Mouse (Mus musculus): ENCODE measurements around the gene Plxdc1. TPM values are rescaled to one million over a fixed set of nuclear protein-coding genes. Genes with fewer than 3 reads are reported as not detected.

Gene Plxdc1
- polyA plus RNA-seq, 1 experiment: 3.3 TPM

GRCm38 (mm10) chr11:98011716-98012115 lies 25.5 kb upstream of the Plxdc1 start:
- Histone ChIP-seq H3K27me3 (ENCODE audit: control insufficient read depth, insufficient read depth, low read length, poor library complexity, severe bottlenecking) (no peaks in the 10 kb centered on the region), H3K9me3 (replicated peaks; ENCODE audit: control insufficient read depth, insufficient read depth, low read length, poor library complexity, severe bottlenecking) (no peaks in the 10 kb centered on the region), H3K4me3 (ENCODE audit: low read depth, low read length) (no peak overlapping the region), H3K9ac (ENCODE audit: low read depth, poor library complexity, severe bottlenecking) (peak overlapping the region; percentile 20; the same call in 1 of the 2 replicates), H3K4me1 (ENCODE audit: control insufficient read depth, insufficient read depth, low read length) (no peaks in the 10 kb centered on the region), H3K27ac (ENCODE audit: insufficient read depth, low read length) (no peak overlapping the region), H3K36me3 (ENCODE audit: control insufficient read depth, insufficient read depth, low read length, poor library complexity, severe bottlenecking) (no peaks in the 10 kb centered on the region)
- TF ChIP-seq EP300 (IDR thresholded peaks at IDR 0.05; ENCODE audit: insufficient read depth, low read depth, low read length) (no peak), POLR2A (IDR thresholded peaks at IDR 0.05; ENCODE audit: insufficient read depth, low read length) (no peak), CTCF (IDR thresholded peaks at IDR 0.05; ENCODE audit: low read depth, low read length) (no peak)

DNA sequence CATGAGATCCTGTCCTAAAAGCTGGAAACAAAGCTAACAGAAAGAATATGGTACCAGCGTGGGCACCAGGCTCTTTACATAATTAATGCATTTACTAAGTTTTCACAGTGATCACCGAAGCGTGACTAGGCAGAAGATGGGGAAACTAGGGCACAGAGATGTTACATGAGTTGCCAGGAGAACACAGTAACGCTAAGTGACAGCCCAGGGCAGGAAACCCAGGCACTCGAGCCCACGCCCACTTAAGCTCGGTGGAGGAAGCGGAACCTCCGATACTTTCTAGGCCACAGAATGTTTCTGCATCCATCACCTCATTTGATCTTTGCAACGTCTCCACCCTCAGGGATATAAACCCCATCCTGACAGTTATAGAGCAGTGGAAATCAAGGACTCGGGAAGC lies 21.8 kb upstream of the Plxdc1 start:
- H3K4me1 ChIP-seq (ENCODE audit: control insufficient read depth, insufficient read depth, low read length): peaks cover 3% of the 10 kb centered on the region
- TF ChIP-seq CTCF (IDR thresholded peaks at IDR 0.05; ENCODE audit: low read depth, low read length): no peak
- TF ChIP-seq POLR2A (IDR thresholded peaks at IDR 0.05; ENCODE audit: insufficient read depth, low read length): no peak
- TF ChIP-seq EP300 (IDR thresholded peaks at IDR 0.05; ENCODE audit: insufficient read depth, low read depth, low read length): no peak
- H3K36me3 ChIP-seq (ENCODE audit: control insufficient read depth, insufficient read depth, low read length, poor library complexity, severe bottlenecking): no peaks in the 10 kb centered on the region
- H3K27ac ChIP-seq (ENCODE audit: insufficient read depth, low read length): no peak overlapping the region
- no peaks in the 10 kb centered on the region for H3K27me3 ChIP-seq (ENCODE audit: control insufficient read depth, insufficient read depth, low read length, poor library complexity, severe bottlenecking)
- no peak overlapping the region for H3K4me3 ChIP-seq (ENCODE audit: low read depth, low read length)
- H3K9me3 ChIP-seq (replicated peaks; ENCODE audit: control insufficient read depth, insufficient read depth, low read length, poor library complexity, severe bottlenecking): no peaks in the 10 kb centered on the region
- no peak overlapping the region for H3K9ac ChIP-seq (ENCODE audit: low read depth, poor library complexity, severe bottlenecking)

DNA sequence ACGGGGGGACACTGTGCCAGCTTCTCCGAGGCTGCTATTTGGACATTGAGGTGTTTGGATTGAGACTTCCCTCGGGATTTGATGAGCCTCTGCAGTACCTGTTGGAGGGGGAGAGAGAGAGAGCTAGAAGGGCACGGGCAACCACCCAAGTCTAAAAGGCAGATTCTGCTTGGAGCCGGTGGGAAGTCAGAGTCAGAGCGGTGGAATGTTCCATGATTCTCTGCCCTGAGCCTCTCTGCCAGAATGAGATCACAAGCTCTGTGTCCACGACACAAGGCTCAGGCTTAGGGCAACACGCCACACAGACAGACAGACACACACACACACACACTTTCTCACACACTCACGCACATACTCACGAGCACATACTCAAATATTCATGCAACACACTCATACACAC lies 19.4 kb upstream of the Plxdc1 start:
- TF ChIP-seq CTCF (IDR thresholded peaks at IDR 0.05; ENCODE audit: low read depth, low read length) (no peak), EP300 (IDR thresholded peaks at IDR 0.05; ENCODE audit: insufficient read depth, low read depth, low read length) (no peak), POLR2A (IDR thresholded peaks at IDR 0.05; ENCODE audit: insufficient read depth, low read length) (no peak)
- H3K4me1 ChIP-seq (ENCODE audit: control insufficient read depth, insufficient read depth, low read length): peaks cover 3% of the 10 kb centered on the region
- H3K4me3 ChIP-seq (ENCODE audit: low read depth, low read length): no peak overlapping the region
- no peaks in the 10 kb centered on the region for H3K36me3 ChIP-seq (ENCODE audit: control insufficient read depth, insufficient read depth, low read length, poor library complexity, severe bottlenecking)
- H3K9me3 ChIP-seq (replicated peaks; ENCODE audit: control insufficient read depth, insufficient read depth, low read length, poor library complexity, severe bottlenecking): no peaks in the 10 kb centered on the region
- H3K9ac ChIP-seq (ENCODE audit: low read depth, poor library complexity, severe bottlenecking): no peak overlapping the region
- H3K27ac ChIP-seq (ENCODE audit: insufficient read depth, low read length): no peak overlapping the region
- H3K27me3 ChIP-seq (ENCODE audit: control insufficient read depth, insufficient read depth, low read length, poor library complexity, severe bottlenecking): no peaks in the 10 kb centered on the region

DNA sequence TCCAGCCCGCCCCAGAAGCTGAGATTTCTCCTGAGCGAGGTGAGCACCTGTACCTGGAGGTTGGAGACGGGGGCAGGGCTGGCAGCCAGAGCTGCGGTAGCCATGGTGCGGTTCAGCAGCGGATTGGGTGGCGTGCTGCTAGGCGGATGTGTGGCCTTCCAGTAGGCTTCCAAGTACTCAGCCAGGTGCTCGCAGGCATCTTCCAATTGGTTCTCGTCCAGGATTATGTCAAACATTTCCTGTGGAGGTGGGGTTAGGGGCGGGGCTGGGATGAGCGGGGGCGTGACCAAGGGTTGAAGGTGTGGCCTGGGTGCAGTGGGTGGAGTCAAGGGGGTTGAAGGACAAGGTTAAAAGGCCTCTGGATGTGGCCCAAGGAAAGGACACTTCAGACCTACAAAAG lies 18.8 kb upstream of the Plxdc1 start:
- H3K27me3 ChIP-seq (ENCODE audit: control insufficient read depth, insufficient read depth, low read length, poor library complexity, severe bottlenecking): no peaks in the 10 kb centered on the region
- no peaks in the 10 kb centered on the region for H3K36me3 ChIP-seq (ENCODE audit: control insufficient read depth, insufficient read depth, low read length, poor library complexity, severe bottlenecking)
- H3K27ac ChIP-seq (ENCODE audit: insufficient read depth, low read length): no peak overlapping the region
- peak overlapping the region; percentile 69 for H3K4me3 ChIP-seq (ENCODE audit: low read depth, low read length)
- H3K9ac ChIP-seq (ENCODE audit: low read depth, poor library complexity, severe bottlenecking): peak overlapping the region; percentile 29
- no peaks in the 10 kb centered on the region for H3K9me3 ChIP-seq (replicated peaks; ENCODE audit: control insufficient read depth, insufficient read depth, low read length, poor library complexity, severe bottlenecking)
- TF ChIP-seq POLR2A (IDR thresholded peaks at IDR 0.05; ENCODE audit: insufficient read depth, low read length): peak; percentile 83
- no peak for TF ChIP-seq CTCF (IDR thresholded peaks at IDR 0.05; ENCODE audit: low read depth, low read length)
- peaks cover 3% of the 10 kb centered on the region for H3K4me1 ChIP-seq (ENCODE audit: control insufficient read depth, insufficient read depth, low read length)

DNA sequence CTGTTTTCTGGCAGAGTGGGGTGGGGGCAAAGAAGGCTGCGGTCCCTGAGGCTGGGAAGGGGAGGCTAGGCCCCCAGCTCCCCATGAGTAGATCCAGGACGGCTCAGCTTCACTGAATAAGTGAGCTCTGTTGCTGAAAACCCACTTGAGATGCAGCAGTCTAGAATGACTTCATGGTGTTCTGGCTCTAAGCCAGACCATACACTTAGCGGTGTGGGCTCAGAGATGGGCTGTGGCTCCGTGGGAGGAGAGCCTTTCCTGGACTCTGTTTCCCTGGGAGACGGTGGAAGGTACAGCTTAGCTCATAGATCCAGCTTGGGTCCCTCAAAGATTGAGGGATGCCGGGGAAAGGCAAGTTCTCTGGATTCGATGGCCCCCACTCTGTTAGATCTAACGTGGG lies 17.9 kb upstream of the Plxdc1 start:
- peaks cover 3% of the 10 kb centered on the region for H3K4me1 ChIP-seq (ENCODE audit: control insufficient read depth, insufficient read depth, low read length)
- TF ChIP-seq POLR2A (IDR thresholded peaks at IDR 0.05; ENCODE audit: insufficient read depth, low read length): no peak
- no peak for TF ChIP-seq CTCF (IDR thresholded peaks at IDR 0.05; ENCODE audit: low read depth, low read length)
- TF ChIP-seq EP300 (IDR thresholded peaks at IDR 0.05; ENCODE audit: insufficient read depth, low read depth, low read length): no peak
- no peaks in the 10 kb centered on the region for H3K36me3 ChIP-seq (ENCODE audit: control insufficient read depth, insufficient read depth, low read length, poor library complexity, severe bottlenecking)
- peak overlapping the region; percentile 29; the same call in 1 of the 2 replicates for H3K9ac ChIP-seq (ENCODE audit: low read depth, poor library complexity, severe bottlenecking)
- H3K27me3 ChIP-seq (ENCODE audit: control insufficient read depth, insufficient read depth, low read length, poor library complexity, severe bottlenecking): no peaks in the 10 kb centered on the region
- H3K4me3 ChIP-seq (ENCODE audit: low read depth, low read length): no peak overlapping the region
- H3K9me3 ChIP-seq (replicated peaks; ENCODE audit: control insufficient read depth, insufficient read depth, low read length, poor library complexity, severe bottlenecking): no peaks in the 10 kb centered on the region
- H3K27ac ChIP-seq (ENCODE audit: insufficient read depth, low read length): no peak overlapping the region

- Histone ChIP-seq H3K36me3 (ENCODE audit: control insufficient read depth, insufficient read depth, low read length, poor library complexity, severe bottlenecking) (no peaks in the 10 kb centered on the region), H3K9me3 (replicated peaks; ENCODE audit: control insufficient read depth, insufficient read depth, low read length, poor library complexity, severe bottlenecking) (no peaks in the 10 kb centered on the region), H3K9ac (ENCODE audit: low read depth, poor library complexity, severe bottlenecking) (peak overlapping the region; percentile 50), H3K27me3 (ENCODE audit: control insufficient read depth, insufficient read depth, low read length, poor library complexity, severe bottlenecking) (no peaks in the 10 kb centered on the region), H3K4me1 (ENCODE audit: control insufficient read depth, insufficient read depth, low read length) (peaks cover 3% of the 10 kb centered on the region), H3K27ac (ENCODE audit: insufficient read depth, low read length) (no peak overlapping the region), H3K4me3 (ENCODE audit: low read depth, low read length) (peak overlapping the region; percentile 26)
- TF ChIP-seq POLR2A (IDR thresholded peaks at IDR 0.05; ENCODE audit: insufficient read depth, low read length): no peak
- no peak for TF ChIP-seq CTCF (IDR thresholded peaks at IDR 0.05; ENCODE audit: low read depth, low read length)
- no peak for TF ChIP-seq EP300 (IDR thresholded peaks at IDR 0.05; ENCODE audit: insufficient read depth, low read depth, low read length)
Observed at GRCm38 (mm10) chr11:98003171-98003671, 17.0 kb upstream of the Plxdc1 start.
